Mouse (Mus musculus) spleen, adult 12 weeks (tissue): ENCODE results near the gene Rbl2.

ENCODE experiments used
- DNase-seq: peaks from one replicate; pipeline ENCODE4 v3.0.0; 2022; ENCODE audit warnings: low spot score

The Rbl2 gene

GRCm38 (mm10) chr8:91106271-91106670 is 36.4 kb downstream of the Rbl2 start:
- DNase-seq: no peak

GRCm38 (mm10) chr8:91111868-91112477 is 42.1 kb downstream of the Rbl2 start:
- no peak for DNase-seq

- no peak for DNase-seq
Observed at GRCm38 (mm10) chr8:91114428-91114827, 44.6 kb downstream of the Rbl2 start.

GRCm38 (mm10) chr8:91114910-91115309 is 45.1 kb downstream of the Rbl2 start:
- no peak for DNase-seq

- DNase-seq: no peak
Observed at GRCm38 (mm10) chr8:91117537-91117936, 47.7 kb downstream of the Rbl2 start.

- no peak for DNase-seq
Observed at GRCm38 (mm10) chr8:91118131-91118530, 48.3 kb downstream of the Rbl2 start.

DNA sequence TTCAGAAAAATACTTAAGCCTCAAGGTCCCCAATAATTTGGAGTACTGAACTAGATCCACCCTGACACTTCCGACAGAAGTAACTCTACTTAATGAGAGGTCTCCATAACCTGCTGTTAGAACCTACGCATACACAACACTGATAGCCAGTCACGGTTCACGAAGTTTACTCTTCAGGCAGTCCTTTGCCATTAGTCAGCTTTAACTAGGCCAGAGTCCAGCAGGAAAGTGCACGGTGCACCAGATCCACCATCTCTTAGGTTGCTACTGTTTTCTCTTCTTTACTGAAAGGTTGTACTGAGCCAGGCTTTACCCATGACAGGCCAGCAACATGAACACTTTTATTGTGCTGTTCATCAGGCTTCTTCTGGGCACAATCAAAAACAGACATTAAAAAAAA is 54.5 kb downstream of the Rbl2 start:
- no peak for DNase-seq

DNA sequence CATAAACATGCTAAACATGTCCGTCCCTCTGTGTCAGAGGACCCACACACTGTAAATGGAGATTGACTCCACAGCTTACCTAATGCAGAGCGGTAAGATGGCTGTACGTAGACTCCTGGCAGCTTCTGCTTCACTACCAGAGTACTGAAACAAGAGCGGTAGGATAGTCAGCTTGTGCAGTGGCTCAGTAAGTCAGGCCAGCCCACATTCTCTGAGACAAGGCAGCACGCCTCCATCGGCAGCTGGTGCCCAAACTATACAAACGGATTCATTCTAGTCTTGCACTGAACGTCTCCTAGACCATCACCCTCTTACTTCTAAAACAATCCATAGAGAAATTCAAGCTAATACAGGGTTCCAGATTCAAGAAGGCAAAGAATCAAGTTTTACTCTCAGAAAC is 56.9 kb downstream of the Rbl2 start:
- DNase-seq: no peak

- DNase-seq: no peak
Observed at GRCm38 (mm10) chr8:91132731-91133130, 62.9 kb downstream of the Rbl2 start.

DNA sequence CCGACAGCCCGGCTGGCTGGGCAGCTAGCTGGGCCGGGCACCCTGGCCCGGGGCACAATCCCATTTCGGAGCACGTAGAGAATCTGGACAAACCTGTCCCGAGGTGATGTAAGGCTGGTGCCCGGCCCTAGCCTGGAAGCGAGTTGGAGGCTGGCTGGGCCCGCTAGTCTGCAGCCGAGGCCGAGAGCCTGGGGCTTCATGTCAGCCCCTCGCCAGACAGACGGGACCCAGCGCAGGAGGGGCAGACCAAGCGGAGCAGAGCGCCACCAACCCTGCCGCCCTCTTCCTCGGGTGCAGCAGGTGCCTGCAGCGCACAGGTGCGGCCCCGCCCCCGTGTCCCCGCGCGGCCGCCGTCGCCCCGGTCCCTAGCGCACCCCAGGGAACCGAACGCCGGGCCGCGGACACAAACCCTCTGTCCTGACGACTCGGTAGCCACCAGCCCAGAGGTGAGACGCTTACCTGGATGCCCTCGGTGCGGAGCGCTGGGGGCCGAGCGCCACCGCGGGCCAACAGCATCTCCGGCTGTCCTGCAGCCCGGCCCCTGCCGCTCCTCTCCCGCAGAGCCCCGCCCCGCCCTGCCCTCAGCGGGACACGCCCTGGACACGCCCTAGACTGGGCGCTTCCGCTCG is 63.7 kb downstream of the Rbl2 start:
- DNase-seq: no peak

- peak; percentile 92 for DNase-seq
Observed at GRCm38 (mm10) chr8:91134070-91134475, 64.2 kb downstream of the Rbl2 start.

- DNase-seq: no peak
Observed at GRCm38 (mm10) chr8:91134659-91135058, 64.8 kb downstream of the Rbl2 start.

GRCm38 (mm10) chr8:91135308-91136181 is 65.7 kb downstream of the Rbl2 start:
- no peak for DNase-seq

DNA sequence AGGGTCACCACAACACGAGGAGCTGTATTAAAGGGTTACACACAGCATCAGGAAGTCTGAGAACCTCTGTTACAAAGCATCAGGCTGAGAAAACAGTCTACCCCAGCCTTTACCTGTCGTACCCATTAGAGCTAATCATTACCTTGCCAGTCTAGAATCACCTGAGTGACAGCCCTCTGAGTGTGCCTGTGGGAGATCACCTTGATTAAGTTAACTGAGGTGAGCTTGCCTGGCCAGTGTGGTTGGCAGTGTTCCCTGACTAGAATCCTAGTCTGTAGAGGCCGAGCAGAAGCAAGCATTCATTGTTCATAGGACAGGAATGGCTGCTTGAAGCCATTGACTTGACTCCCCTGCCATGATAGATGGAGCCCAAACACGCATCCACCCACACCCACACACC is 71.0 kb downstream of the Rbl2 start:
- no peak for DNase-seq

- DNase-seq: no peak
Observed at GRCm38 (mm10) chr8:91147715-91148114, 77.9 kb downstream of the Rbl2 start.

GRCm38 (mm10) chr8:91148643-91149178 is 78.9 kb downstream of the Rbl2 start:
- DNase-seq: no peak

DNA sequence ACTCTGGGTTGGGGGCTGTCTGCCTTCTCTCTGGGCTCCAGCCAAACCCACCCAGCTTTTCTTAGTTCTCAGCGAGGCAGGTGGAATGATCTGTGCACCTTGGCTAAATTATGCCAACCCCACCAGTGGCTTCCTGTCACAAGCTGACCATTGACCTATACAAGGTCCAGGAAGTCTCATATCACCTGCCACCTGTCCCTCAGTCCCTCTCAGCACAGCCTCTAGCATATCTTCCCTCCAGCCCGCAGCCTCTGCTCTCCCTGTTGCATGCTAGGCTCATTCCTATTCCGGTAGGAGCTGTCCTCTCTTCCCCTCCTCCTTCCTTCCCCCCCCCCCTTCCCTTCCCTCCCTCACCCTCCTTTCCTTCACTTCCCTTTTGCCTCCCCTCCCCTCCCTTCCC is 79.4 kb downstream of the Rbl2 start:
- no peak for DNase-seq

GRCm38 (mm10) chr8:91151531-91151930 is 81.7 kb downstream of the Rbl2 start:
- DNase-seq: no peak

GRCm38 (mm10) chr8:91153831-91154230 is 84.0 kb downstream of the Rbl2 start:
- DNase-seq: no peak

DNA sequence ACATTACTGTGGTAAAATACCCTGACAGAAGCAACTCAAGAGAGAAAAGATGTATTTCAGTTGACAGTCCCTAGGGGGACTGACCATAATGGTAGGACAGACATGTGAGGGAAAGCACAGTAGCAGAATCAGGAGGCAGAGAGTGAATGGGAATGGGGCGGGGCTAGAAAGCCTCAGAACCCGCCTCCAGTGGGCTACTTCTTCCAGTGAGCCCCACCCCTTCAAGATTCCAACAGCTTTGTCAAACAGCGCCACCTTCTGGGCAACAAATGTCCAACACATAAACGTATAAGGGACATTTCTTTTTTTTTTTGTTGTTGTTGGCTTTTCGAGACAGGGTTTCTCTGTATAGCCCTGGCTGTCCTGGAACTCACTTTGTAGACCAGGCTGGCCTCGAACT is 84.7 kb downstream of the Rbl2 start:
- DNase-seq: no peak

GRCm38 (mm10) chr8:91158617-91159016 is 88.8 kb downstream of the Rbl2 start:
- no peak for DNase-seq

DNA sequence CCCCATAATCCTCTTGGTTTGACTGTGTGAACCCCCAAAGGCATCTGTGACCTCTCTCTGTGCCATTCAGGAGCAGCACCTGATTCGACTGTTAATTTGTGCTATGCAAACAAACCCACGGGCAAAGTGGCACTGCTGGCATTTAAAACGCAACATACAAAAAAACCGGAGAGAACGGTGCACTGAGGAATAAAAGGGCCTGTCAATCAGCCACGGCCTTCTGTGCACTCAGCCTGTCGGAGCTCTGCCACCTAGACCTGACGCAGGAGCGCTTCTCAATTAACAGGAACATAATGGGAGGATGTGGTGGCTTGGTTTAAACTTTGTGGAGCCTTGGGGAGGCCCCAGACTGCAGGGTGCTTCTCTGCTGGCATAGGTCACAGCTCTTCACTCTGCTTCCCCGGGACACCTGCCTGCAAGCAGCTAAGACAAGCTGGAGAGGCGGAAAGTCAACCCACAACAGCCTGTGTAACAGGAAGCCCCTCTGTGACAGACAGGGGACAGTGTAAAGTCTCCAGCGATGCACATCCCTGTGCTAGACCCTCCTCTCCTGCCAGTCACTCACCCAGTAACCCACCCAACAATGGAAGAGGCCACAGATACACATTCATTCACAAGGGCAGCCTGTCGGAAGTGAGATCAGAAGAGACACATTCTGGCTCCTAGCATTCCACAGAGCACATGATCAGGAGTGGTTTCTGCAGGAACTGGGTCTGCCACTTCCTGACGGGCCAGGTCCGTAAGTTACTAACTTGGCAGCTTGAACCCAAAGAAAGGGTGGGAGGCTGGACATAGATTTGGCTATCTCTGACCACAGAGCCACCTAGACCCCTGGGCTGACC is 90.3 kb downstream of the Rbl2 start:
- no peak for DNase-seq
